Mouse (Mus musculus) stomach, postnatal 0 days (tissue): ENCODE results near the gene Cdc20b. TPM values are rescaled to one million over a fixed set of nuclear protein-coding genes. Genes with fewer than 3 reads are reported as not detected.

Source experiments
- ATAC-seq: fragments of 200-750 bp; cut with Nextera tagmentation; 2 replicates; pipeline ENCODE4 v1.8.0; 2017; ENCODE audit not compliant: low FRiP score, low TSS enrichment
- DNase-seq: peaks from one replicate; pipeline ENCODE4 v3.0.0-alpha.2; 2016; ENCODE audit warnings: low spot score
- H3K27ac ChIP-seq: fragments of 300-500 bp; sonication (generic); replicated peaks from 2 replicates; pipeline ENCODE4 v1.5.1; 2014; ENCODE audit warnings: mild to moderate bottlenecking, control low read depth
- H3K27me3 ChIP-seq: fragments of 300-500 bp; sonication (generic); 2 replicates; pipeline ENCODE4 v1.6.1; 2014; ENCODE audit warnings: low read length; ENCODE audit not compliant: control insufficient read depth, insufficient read depth
- H3K36me3 ChIP-seq: fragments of 300-500 bp; sonication (generic); 2 replicates; pipeline ENCODE4 v1.6.1; 2014; ENCODE audit warnings: low read length, mixed read lengths; ENCODE audit not compliant: control insufficient read depth, insufficient read depth
- H3K4me1 ChIP-seq: fragments of 300-500 bp; sonication (generic); replicated peaks from 2 replicates; pipeline ENCODE4 v1.6.1; 2014; ENCODE audit warnings: antibody characterized with exemption; ENCODE audit not compliant: control insufficient read depth, insufficient read depth
- H3K4me2 ChIP-seq: fragments of 300-500 bp; sonication (generic); replicated peaks from 2 replicates; pipeline ENCODE4 v1.6.1; 2014; ENCODE audit warnings: low read depth, mild to moderate bottlenecking, control low read depth, moderate library complexity
- H3K4me3 ChIP-seq: fragments of 300-500 bp; sonication (generic); 2 replicates; pipeline ENCODE4 v1.5.1; 2014; ENCODE audit warnings: low read depth, low read length, control low read depth
- H3K9ac ChIP-seq: fragments of 300-500 bp; sonication (generic); 2 replicates; pipeline ENCODE4 v1.6.1; 2014; ENCODE audit warnings: mild to moderate bottlenecking, low read length, control low read depth, mixed read lengths
- H3K9me3 ChIP-seq: fragments of 300-500 bp; sonication (generic); 2 replicates; pipeline ENCODE4 v1.6.1; 2016; ENCODE audit warnings: low read length; ENCODE audit not compliant: control insufficient read depth
- CTCF ChIP-seq: IDR thresholded peaks from 2 replicates; pipeline ENCODE4 v1.5.1; 2016; ENCODE audit warnings: antibody characterized with exemption, low read depth, mild to moderate bottlenecking, moderate library complexity
- EP300 ChIP-seq: optimal IDR thresholded peaks from 2 replicates; pipeline ENCODE3; 2016; ENCODE audit warnings: antibody characterized with exemption
- WGBS: fragments of 180-500 bp; shearing (Covaris S2); extraction: QIAGEN DNeasy Blood & Tissue Kit; methylation state at CpG from one replicate; pipeline ENCODE4 v1.1.7; 2014; 5-methylcytosine and 5-hydroxymethylcytosine counted together
- polyA plus RNA-seq: library from polyadenylated mRNA; unstranded; fragments of >200 nt; fragmentation: Nextera tagmentation; extraction: Ambion mirVana; gene quantifications from 2 replicates; pipeline ENCODE4 v1.2.1, GENCODE M21; 2015

Gene Cdc20b
- polyA plus RNA-seq, 1 experiment from 2014 or later = not detected

DNA sequence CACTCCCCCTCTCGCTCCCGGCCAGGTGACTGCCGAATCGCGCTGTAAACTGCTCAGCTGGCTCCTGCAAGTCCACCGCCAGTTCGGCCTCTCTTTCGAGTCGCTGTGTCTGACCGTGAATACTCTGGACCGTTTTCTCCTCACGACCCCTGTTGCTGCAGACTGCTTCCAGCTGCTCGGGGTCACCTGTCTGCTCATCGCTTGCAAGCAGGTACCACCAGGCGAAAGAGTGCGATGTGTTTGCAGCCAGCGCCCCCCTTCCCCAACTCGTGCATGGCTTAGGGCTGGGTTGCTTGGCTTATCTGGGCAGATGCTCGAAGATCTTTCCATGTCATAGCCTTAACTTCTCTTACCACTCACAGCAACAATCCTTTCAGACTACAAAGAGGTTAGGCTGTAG is 46.0 kb upstream of the Cdc20b start:
- no peak overlapping the region; the same call in 1 of the 2 replicates for H3K9ac ChIP-seq
- ATAC-seq = no peak
- peak; percentile 42 for DNase-seq
- TF ChIP-seq CTCF (no peak), EP300 (no peak)
- peak overlapping the region; percentile 54 for H3K4me3 ChIP-seq
- peaks cover 12% of the 10 kb centered on the region; the same call in 1 of the 2 replicates for H3K27me3 ChIP-seq
- peak overlapping the region; percentile 99 for H3K4me2 ChIP-seq
- no peaks in the 10 kb centered on the region for H3K9me3 ChIP-seq
- 2% methylated on average over 19 of the region's 19 CpGs for WGBS
- H3K4me1 ChIP-seq = peaks cover 9% of the 10 kb centered on the region; the same call in 1 of the 2 replicates
- no peak overlapping the region for H3K27ac ChIP-seq
- no peaks in the 10 kb centered on the region for H3K36me3 ChIP-seq

DNA sequence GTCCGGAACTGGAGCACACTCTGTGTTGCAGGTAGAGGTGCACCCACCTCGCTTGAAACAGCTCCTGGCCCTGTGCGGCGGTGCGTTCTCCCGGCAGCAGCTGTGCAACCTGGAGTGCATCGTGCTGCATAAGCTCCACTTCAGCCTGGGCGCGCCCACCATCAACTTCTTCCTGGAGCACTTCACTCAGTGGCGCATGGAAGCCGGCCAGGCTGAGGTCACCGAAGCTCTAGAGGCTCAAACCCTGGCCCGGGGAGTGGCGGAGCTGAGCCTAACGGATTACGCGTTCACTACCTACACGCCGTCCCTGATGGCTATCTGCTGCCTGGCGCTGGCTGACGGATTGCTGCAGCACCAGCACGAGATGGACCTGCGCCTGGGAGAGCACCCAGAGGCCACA is 45.4 kb upstream of the Cdc20b start:
- no peak overlapping the region for H3K27ac ChIP-seq
- peaks cover 12% of the 10 kb centered on the region; the same call in 1 of the 2 replicates for H3K4me1 ChIP-seq
- DNase-seq = peak; percentile 39
- peaks cover 14% of the 10 kb centered on the region for H3K27me3 ChIP-seq
- no peak overlapping the region for H3K4me2 ChIP-seq
- 2% methylated on average over 23 of the region's 23 CpGs for WGBS
- H3K4me3 ChIP-seq = no peak overlapping the region
- no peaks in the 10 kb centered on the region for H3K9me3 ChIP-seq
- TF ChIP-seq EP300 (no peak), CTCF (no peak)
- no peak overlapping the region for H3K9ac ChIP-seq
- no peak for ATAC-seq
- H3K36me3 ChIP-seq = no peaks in the 10 kb centered on the region

DNA sequence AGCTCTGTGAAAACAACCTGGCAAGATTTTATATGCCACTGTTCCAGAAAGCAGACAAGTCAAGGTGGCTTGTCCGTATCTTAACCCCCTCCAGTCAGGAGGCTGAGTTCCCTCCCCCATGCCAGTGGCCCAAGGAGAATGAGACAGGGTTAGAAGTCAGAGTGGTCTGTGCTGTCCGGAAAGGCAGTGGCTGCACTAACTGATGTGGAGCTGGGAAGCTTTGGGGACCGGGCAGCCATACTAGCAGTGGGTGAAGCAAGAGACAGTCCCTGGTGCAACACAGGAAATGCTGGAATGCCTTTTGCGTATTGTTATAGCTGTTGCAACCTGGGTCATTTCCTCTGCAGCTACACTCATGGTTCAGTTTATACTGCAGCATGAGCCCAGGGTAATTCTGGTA is 44.6 kb upstream of the Cdc20b start:
- ATAC-seq (no peak), DNase-seq (no peak)
- Histone ChIP-seq H3K9me3 (no peaks in the 10 kb centered on the region), H3K9ac (no peak overlapping the region), H3K27ac (no peak overlapping the region), H3K4me3 (no peak overlapping the region), H3K4me2 (no peak overlapping the region), H3K36me3 (no peaks in the 10 kb centered on the region), H3K4me1 (peaks cover 12% of the 10 kb centered on the region; the same call in 1 of the 2 replicates), H3K27me3 (peaks cover 14% of the 10 kb centered on the region)
- no peak for TF ChIP-seq EP300
- TF ChIP-seq CTCF = no peak
- 24% methylated on average over 4 of the region's 4 CpGs for WGBS

DNA sequence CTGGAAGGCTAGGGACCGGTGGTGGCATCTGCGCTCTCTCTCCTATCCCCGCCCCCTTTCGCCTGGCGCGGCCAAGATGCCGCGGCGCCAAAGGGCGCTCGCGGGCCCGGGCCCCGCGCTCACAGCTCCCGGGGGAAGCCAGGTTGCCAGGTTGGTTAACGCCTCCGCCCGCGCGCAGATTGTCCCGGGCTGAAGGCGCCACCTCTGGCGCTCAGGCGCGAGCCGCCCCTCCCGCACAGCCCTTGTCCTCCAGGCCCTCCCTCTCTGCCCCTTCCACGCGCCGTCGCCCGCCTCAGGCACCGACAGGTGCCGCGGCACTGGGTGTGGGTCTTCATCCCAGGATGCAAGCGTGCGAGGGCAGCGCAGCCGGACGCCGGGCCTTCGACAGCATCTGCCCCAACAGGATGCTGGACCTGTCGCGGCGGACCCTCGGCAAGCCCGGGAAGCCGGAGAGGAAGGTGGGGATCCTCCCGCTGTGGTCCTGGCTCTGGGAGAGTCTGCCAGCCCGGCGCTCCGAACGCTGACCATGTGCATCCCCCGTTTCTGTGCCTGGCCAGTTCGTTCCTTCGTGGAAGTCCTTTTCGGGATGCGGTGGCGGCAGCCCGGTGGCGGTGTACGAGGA is 41.3 kb upstream of the Cdc20b start, which contains the start of gene Mcidas:
Gene Mcidas (plus strand): TSS at position 315 of the 622 bp plus-strand sequence.
- TF ChIP-seq EP300 = no peak
- TF ChIP-seq CTCF = no peak
- DNase-seq (peak; percentile 53), ATAC-seq (0 out of 2 replicates have a peak, but pooled peaks have one; percentile 35)
- H3K9ac ChIP-seq = 0 out of 2 replicates have a peak within 1 kb of the TSS, but pooled peaks have one; percentile 4
- H3K4me3 ChIP-seq = peak within 1 kb of the TSS; percentile 41
- peaks cover 26% of the 10 kb centered on the region for H3K27me3 ChIP-seq
- H3K4me1 ChIP-seq = peaks cover 10% of the 10 kb centered on the region; the same call in 1 of the 2 replicates
- no peaks in the 10 kb centered on the region for H3K9me3 ChIP-seq
- no peak within 1 kb of the TSS for H3K27ac ChIP-seq
- peak within 1 kb of the TSS; percentile 71 for H3K4me2 ChIP-seq
- H3K36me3 ChIP-seq = no peaks in the 10 kb centered on the region
- WGBS = under 1% methylated on average over 57 of the region's 63 CpGs

DNA sequence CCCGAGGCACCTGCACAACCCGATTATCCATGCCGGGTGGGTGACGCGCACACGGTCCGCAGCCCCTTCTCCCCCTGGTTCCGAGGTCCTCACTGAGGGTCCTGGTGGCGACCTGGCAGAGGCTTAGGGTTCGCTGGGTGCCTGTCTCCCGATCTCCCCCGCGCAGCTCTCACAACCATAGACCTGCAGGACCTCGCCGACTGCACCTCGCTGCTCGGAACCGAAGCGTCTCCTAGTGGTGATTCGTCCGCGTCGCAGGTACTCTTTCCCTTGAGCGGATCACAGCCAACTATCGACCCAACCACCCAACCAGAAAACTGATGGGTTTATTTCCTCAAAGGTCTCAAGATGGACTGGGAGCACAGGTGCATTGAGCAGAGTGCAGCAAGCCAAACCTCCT is 40.7 kb upstream of the Cdc20b start:
- TF ChIP-seq CTCF (peak; percentile 86), EP300 (no peak)
- Histone ChIP-seq H3K27ac (no peak overlapping the region), H3K4me1 (peaks cover 11% of the 10 kb centered on the region; the same call in 1 of the 2 replicates), H3K9me3 (no peaks in the 10 kb centered on the region), H3K36me3 (no peaks in the 10 kb centered on the region), H3K27me3 (peaks cover 24% of the 10 kb centered on the region), H3K9ac (no peak overlapping the region), H3K4me3 (peak overlapping the region; percentile 41), H3K4me2 (peak overlapping the region; percentile 71)
- ATAC-seq (peak; percentile 74), DNase-seq (peak; percentile 82)
- WGBS = 0% methylated on average over 23 of the region's 25 CpGs

DNA sequence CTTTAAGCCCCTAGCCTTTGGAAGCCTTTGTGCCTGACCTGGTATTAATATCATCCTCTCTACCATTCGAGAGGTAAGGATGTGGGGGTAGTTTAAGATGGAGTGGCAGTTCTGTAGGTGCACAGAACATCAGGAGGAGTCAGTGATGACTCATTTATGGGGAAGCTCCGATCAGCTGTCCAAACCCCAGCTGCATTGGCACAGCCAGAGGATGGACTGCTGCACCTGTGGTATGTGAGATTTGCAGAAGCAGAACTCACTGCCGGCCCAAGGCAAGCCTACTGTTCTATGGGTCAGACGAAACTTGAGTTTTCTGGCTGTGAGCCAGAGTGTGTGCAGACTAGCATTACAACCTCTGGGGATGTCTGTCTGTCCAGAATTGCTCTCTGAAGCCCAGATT is 38.5 kb upstream of the Cdc20b start:
- DNase-seq = no peak
- H3K9me3 ChIP-seq = no peaks in the 10 kb centered on the region
- peaks cover 18% of the 10 kb centered on the region for H3K27me3 ChIP-seq
- ATAC-seq = no peak
- no peak overlapping the region for H3K4me2 ChIP-seq
- WGBS = 54% methylated on average over 4 of the region's 4 CpGs
- H3K36me3 ChIP-seq = no peaks in the 10 kb centered on the region
- H3K27ac ChIP-seq = no peak overlapping the region
- H3K4me1 ChIP-seq = peaks cover 11% of the 10 kb centered on the region; the same call in 1 of the 2 replicates
- no peak overlapping the region for H3K9ac ChIP-seq
- H3K4me3 ChIP-seq = no peak overlapping the region
- no peak for TF ChIP-seq EP300
- TF ChIP-seq CTCF = no peak
